Mouse (Mus musculus) olfactory bulb, adult 2 months (tissue): ENCODE data around the gene S100a5. TPM values are rescaled to one million over a fixed set of nuclear protein-coding genes. Genes with fewer than 3 reads are reported as not detected.

ENCODE experiments used
- H3K27ac ChIP-seq: fragments of 200-500 bp; 2 replicates; pipeline ENCODE4 v1.5.1; 2012; ENCODE audit warnings: low read depth, low read length; ENCODE audit not compliant: insufficient read depth
- H3K4me1 ChIP-seq: fragments of 200-500 bp; 2 replicates; pipeline ENCODE4 v1.6.1; 2012; ENCODE audit warnings: low read length; ENCODE audit not compliant: control insufficient read depth, insufficient read depth
- H3K4me3 ChIP-seq: fragments of 200-500 bp; 2 replicates; pipeline ENCODE4 v1.5.1; 2012; ENCODE audit warnings: mild to moderate bottlenecking, low read depth, low read length, moderate library complexity; ENCODE audit not compliant: insufficient read depth
- CTCF ChIP-seq: fragments of 200-500 bp; IDR thresholded peaks from 2 replicates; pipeline ENCODE4 v1.5.1; 2012; ENCODE audit warnings: low read depth, mild to moderate bottlenecking, low read length, moderate library complexity; ENCODE audit not compliant: insufficient read depth
- POLR2A ChIP-seq: fragments of 200-500 bp; IDR thresholded peaks from 2 replicates; pipeline ENCODE4 v1.6.1; 2012; ENCODE audit warnings: mild to moderate bottlenecking, low read depth, low read length, moderate library complexity; ENCODE audit not compliant: insufficient read depth
- whole genome bisulfite sequencing: fragments of 180-500 bp; shearing (Covaris S2); methylation state at CpG from one replicate; pipeline ENCODE4 v1.1.7; 2018; 5-methylcytosine and 5-hydroxymethylcytosine counted together
- polyA plus RNA-seq: library from polyadenylated mRNA; stranded (reverse); fragments of >200 nt; gene quantifications from 2 replicates; pipeline ENCODE4 v1.2.4, GENCODE M21; 2012; ENCODE audit warnings: low replicate concordance; ENCODE audit not compliant: missing spikeins, insufficient read depth, insufficient read length

Gene S100a5
- polyA plus RNA-seq, 1 experiment: not detected

- Histone ChIP-seq H3K27ac (no peak overlapping the region), H3K4me1 (peaks cover 26% of the 10 kb centered on the region), H3K4me3 (no peak overlapping the region)
- 21% methylated on average over 5 of the region's 5 CpGs for WGBS
- TF ChIP-seq POLR2A (no peak), CTCF (peak; percentile 57)
Measured at GRCm38 (mm10) chr3:90585595-90585994, 22.7 kb upstream of the S100a5 start.

DNA sequence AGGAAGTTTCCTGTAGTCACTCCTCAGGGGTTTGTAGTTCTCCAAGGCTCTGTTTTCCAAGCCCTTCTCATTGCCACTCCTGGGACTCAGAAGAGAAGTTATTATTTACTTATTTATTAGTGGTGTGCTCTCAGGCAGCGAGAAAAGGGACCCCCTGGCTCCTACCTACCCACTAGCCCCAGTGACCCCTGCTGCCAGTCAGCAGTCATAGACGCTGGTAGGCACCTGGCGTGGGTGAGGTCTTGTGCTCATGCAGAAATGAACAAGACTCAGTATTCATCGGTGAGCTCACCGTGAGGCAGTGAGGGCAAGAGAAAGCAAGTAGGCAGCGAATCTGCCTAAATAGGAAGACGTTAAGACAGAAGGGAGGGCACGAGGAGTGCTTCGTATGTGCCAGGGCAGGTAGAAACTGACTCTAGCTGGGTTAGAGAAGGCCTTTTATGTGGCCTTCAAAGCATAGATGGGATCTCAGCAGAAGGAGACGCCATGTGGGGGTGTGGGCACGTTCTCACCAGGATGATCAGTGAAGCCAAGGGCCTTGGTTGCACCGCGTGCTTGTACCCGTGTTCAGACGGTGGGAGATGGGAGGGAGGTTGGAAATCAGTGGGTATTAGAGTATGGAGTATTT lies 22.2 kb upstream of the S100a5 start:
- Histone ChIP-seq H3K27ac (peak overlapping the region; percentile 83), H3K4me3 (no peak overlapping the region), H3K4me1 (peaks cover 26% of the 10 kb centered on the region)
- 76% methylated on average over 15 of the region's 15 CpGs for WGBS
- TF ChIP-seq CTCF (no peak), POLR2A (no peak)

DNA sequence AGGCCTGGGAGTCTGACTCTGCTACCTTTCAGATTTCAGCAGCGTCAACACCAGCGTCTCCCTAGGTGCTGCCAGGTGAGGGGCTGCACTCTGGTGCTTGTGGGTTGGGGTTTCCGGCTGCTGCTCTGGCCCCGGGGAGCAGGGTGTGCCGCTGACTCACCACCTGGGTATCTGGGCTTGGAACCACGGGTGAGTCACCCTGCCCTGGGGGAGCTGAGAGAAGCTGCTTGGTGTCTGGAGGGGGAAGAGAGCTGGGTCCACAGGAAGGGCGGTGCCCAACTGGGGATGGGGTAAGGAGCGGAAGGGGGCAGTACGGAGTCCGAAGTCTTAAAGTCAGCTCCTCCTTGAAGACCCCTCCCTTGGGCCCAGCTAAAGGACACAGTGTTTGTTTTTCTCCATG lies 21.4 kb upstream of the S100a5 start:
- no peak for TF ChIP-seq CTCF
- no peak for TF ChIP-seq POLR2A
- Histone ChIP-seq H3K4me1 (peaks cover 26% of the 10 kb centered on the region), H3K27ac (peak overlapping the region; percentile 83), H3K4me3 (no peak overlapping the region)
- WGBS: 46% methylated on average over 10 of the region's 10 CpGs

DNA sequence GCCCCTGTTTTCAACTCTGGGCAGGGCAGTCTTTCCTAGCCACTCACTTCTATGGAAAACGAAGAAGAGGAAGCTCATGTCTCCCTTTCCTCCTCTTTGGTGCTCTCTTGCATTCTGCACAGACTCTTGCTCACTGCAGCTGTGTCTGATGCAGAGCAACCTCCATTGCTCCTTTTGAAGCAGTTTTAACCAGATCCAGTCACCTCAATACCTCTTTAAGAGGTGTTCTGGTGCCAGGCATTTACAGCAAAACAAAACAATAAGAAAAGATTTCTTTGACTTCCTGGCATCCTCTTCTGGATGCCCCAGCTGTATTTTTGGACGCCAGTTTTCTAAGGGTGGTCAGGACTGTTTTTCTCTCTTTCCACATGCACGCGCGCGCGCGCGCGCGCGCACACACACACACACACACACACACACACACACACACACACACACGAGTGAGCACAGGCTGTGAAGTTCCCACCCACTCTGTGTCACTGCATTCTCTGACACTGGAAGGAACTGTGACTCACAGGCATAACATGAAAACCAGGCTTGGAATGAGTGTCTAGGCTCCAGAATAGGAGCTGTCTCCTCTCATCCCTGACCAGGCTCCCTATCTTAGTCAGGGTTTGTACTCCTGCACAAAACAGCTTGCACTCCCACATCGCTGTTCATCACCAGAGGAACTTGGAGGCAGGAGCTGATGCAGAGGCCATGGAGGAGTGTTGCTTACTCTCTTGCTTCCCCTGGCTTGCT lies 20.8 kb upstream of the S100a5 start:
- Histone ChIP-seq H3K27ac (peak overlapping the region; percentile 87), H3K4me3 (no peak overlapping the region)
- 48% methylated on average over 14 of the region's 14 CpGs for WGBS

DNA sequence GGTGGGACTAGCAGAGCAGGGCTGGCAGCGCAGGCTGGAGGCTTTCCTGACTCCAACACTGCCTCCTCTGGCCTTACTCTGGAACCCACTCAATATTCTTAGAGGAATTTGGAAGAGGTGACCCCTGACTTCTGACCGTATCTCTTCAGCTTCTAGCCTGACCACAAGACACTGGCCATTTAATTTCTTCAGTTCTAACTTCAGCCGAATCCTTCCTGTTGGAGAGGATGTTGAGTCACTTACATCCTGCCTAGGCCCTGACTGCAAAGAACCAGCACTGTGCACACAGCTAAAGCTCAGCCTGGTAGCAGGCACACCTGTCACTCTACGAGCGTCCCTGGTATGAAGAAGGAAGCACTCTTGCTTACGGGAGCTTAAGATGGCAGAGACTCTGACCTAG lies 18.9 kb upstream of the S100a5 start:
- WGBS: 89% methylated on average over 6 of the region's 6 CpGs
- Histone ChIP-seq H3K4me3 (no peak overlapping the region), H3K4me1 (peaks cover 24% of the 10 kb centered on the region), H3K27ac (peak overlapping the region; percentile 62; the same call in 1 of the 2 replicates)
- TF ChIP-seq POLR2A: no peak
- no peak for TF ChIP-seq CTCF

More for the DNA sequence above, 20.8 kb upstream of the S100a5 start:
- H3K4me1 ChIP-seq: peaks cover 26% of the 10 kb centered on the region
- no peak for TF ChIP-seq POLR2A
- TF ChIP-seq CTCF: no peak

DNA sequence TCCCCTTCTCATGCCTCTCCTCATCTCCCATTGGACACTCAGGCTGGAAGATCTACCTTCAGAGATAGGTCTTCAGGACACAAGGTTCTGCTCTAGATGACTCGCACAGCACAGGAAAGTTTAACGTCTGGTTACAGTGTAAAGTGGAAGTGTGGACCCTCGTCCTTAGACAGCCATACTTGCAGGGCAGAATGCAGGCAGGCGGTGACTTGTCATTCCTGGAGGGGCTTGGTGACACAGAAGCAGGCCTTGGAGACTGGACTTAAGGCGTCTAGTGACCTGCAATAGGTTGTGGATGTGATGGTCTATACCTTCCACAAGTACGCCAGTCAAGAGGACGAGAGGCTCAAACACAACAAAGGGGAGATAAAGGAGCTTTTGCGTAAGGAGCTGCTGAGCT lies 18.4 kb upstream of the S100a5 start, which contains the start of gene S100a2:
S100a2 (plus strand) TSS at position 301 of the 400 bp plus-strand sequence.
- no peak for TF ChIP-seq CTCF
- no peak for TF ChIP-seq POLR2A
- H3K4me3 ChIP-seq: no peak within 1 kb of the TSS
- H3K27ac ChIP-seq: peak within 1 kb of the TSS; percentile 62; the same call in 1 of the 2 replicates
- 94% methylated on average over 8 of the region's 8 CpGs for WGBS
- H3K4me1 ChIP-seq: peaks cover 23% of the 10 kb centered on the region

- Histone ChIP-seq H3K4me3 (no peak overlapping the region), H3K4me1 (0 out of 2 replicates have a peak, but pooled peaks cover 3% of the 10 kb centered on the region), H3K27ac (no peak overlapping the region)
- 86% methylated on average over 1 of the region's 1 CpGs for WGBS
- TF ChIP-seq POLR2A (no peak), CTCF (no peak)
Measured at GRCm38 (mm10) chr3:90594466-90594865, 13.9 kb upstream of the S100a5 start.

- WGBS: 88% methylated on average over 5 of the region's 5 CpGs
- peaks cover 12% of the 10 kb centered on the region; the same call in 1 of the 2 replicates for H3K4me1 ChIP-seq
- H3K4me3 ChIP-seq: no peak overlapping the region
- TF ChIP-seq CTCF (no peak), POLR2A (no peak)
- H3K27ac ChIP-seq: no peak overlapping the region
Measured at GRCm38 (mm10) chr3:90595556-90595955, 12.8 kb upstream of the S100a5 start.

- 94% methylated on average over 6 of the region's 6 CpGs for WGBS
- TF ChIP-seq CTCF: no peak
- no peak for TF ChIP-seq POLR2A
- Histone ChIP-seq H3K4me1 (peaks cover 19% of the 10 kb centered on the region; the same call in 1 of the 2 replicates), H3K27ac (no peak overlapping the region), H3K4me3 (no peak overlapping the region)
Measured at GRCm38 (mm10) chr3:90596810-90597209, 11.5 kb upstream of the S100a5 start.
